Mouse (Mus musculus): Measurements from ENCODE around the gene Vps13d.
A peak's percentile ranks its signal among the peaks of the same experiment; 100 is the strongest.

The Vps13d gene

DNA sequence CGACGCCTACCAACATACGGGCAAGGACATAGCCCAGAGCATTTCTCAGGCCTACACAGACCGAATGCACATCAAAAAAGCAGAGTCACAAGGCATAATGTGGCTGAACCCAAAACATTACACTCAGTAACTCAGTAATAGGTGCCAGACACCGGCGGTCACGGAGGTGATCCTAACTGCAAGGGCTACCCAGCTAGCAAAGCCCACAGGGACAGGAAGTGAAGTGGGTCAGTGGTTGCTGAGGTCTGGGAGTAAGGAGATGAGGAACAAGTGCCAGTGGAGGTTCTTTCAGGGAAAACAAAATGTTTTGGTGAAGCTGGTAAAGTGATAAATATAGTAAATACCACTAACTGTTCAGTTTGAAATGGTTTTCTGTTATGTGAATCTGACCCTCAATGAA lies 121.1 kb downstream of the Vps13d start:
- no peak for DNase-seq

GRCm38 (mm10) chr4:145071942-145072341 lies 122.9 kb downstream of the Vps13d start:
- no peak for DNase-seq

DNA sequence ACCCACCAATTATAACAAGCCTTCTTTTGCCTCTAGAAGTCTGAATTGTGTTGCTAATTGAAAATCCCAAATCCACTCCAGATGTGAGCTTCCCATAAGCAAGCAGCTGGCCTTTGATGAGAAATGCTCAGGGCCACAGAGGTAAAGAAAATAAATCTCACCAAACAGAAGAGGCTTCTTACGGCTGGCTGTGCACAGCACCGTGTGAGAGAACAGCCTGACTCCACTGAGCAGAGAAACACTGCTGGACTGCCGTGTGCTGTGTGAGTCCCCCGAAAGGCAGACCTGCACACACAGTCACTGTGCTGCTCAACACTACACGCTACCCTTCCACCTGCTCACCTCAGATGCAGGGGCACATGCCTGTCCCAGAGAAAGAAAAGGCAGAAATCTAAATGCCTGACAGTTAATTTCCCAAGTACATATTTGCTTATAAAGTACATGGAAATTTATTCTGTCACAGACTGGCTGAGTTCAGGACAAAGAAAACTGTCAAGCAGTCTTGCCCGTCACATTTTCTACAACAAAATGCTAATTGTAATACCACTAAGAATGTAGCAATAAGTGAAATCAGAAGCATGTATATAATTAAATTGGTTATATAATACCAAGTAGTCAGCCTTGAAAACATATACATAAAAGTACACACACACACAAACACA lies 127.7 kb downstream of the Vps13d start:
- no peak for DNase-seq

- DNase-seq = no peak
Observed at GRCm38 (mm10) chr4:145066336-145067018, 128.3 kb downstream of the Vps13d start.

DNA sequence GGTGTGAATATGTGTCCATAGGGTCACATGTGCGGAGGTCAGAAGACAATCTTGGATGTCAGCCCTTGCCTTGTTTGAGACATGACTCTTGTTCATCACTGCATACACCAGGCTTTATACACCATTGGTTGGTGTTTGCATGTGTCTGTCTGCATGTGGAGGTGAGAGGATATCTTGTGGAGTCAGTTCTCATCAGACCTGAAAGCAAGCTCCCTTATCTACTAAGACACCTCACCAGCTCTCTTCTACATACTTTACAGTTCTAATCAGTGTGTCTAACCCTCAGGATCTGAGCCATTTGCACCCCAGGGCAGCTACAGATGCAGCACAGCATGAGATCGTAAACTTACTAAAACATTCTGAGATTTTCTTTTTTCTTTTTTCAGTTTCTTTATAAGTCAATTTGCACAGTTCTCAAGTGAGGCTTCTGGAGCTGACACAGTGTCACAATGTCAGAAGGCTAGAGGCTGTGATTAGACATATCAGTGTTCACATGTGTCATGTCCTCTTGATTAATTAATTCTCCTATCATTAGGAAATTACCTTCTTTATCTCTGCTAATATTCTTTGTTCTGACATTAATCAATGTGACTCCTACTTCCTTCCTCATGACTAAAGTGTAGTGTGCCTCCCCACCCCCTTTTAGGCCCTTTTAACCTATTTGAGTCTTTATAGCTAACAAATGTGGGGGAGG lies 135.9 kb downstream of the Vps13d start:
- no peak for DNase-seq

DNA sequence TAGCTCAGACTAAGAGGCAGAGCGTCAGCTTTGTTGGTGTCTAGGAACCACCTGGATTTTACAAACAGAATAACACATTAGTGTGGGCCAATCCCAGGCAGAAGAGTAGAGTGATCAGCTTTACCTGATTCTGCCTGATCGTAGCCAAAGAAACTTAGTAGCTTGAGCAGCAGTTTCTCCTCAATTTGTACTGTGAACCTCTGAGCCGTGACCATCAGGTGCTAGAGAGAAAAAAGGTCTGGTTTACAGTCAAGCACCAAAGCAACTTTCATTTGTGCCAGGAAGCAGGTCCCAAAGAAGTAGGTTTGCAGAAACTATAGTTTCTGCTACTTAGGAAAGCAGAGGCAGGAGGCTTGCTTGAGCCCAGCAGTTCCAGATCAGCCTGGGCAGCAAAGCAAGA lies 138.5 kb downstream of the Vps13d start:
- DNase-seq = no peak

GRCm38 (mm10) chr4:145055792-145056191 lies 139.0 kb downstream of the Vps13d start:
- DNase-seq = no peak

DNA sequence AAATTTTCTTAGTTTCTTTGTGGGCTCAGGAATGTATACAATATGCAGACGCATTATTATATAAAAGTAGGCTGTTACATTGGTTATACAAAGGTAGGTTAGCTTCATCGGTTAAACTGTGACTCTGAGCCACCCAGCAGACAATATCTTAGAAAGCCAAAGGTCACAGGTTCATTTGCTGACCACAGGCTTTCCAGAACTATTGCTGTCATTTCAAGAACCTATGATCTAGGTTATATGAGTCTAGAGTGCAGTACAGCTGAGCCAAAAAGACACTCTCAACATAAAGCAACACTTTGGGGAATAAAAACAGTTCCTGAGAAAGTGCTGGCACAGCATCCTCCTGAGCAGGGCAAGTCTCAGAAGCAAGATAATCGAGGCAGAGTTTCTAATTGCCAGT lies 140.4 kb downstream of the Vps13d start:
- DNase-seq = no peak

DNA sequence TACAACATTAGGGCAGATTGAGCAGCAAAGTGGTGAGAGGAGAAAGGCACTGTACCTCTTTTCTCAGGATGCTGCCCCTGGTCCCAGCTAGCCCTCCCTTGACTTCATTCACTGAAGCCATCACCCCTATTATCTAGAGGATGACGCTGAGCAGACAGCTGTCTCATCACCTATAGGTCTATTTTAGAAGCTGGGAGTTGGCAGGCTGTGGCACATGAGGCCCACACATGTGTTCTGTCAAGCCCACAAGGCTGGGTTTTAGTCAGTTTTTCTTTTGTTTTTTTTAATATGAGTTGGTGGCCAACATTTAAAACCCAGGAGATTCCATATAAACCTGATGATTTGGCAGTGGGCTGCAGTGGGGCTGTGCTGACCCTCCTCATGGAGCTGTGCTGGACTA lies 142.1 kb downstream of the Vps13d start:
- no peak for DNase-seq

DNA sequence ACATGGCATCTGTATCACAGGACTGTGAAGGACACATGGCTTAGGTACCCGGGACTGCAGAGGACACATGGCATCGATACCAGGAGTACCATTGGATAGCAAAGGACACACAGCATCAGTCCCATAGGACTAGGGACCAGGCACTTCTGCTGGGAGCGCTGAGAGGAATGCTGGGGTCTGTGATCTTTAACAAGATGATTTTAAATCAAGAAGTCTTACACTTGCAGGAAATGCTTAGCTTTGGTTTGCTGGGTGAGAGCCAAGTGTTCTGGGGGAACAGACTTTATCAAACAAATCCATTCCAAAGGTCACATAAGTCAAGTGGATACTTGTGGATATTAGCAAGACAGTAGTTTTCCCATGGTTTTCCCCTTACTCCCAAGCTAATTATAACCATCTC lies 142.5 kb downstream of the Vps13d start:
- no peak for DNase-seq

DNA sequence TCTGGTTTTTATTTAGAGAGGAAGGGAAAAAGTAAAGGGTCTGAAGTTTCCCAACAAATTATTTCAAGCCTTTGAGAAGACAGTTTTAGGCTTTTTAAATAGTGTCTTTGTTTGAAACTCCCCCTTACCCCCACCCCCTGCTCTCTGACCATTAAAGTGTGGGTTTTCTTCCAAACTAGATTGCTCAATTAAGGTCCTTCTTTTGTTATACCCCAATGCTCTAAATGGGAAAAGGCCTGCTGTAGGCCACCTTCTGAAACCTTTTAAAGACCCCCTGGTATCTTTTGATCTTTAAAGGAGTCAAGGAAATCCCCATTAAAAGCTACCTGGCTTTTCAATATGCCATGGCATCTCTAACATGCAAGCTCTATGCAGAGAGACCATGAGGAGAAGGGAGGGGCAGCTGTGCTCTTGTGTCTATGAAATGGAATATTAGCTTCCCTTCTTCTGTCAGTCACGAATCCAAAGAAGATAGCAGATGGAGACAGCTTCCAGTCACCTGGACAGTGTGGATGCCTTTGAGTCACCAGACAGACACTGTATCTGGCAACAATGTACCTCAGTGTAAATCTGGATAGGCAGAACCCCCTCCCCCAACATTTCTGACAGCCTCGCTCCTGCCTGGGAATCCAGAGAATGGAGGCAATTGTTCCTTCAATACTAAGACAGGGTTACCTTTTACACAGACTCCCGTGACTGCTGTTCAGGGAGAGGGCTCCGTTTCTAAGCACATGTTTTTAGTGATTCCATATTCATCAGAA lies 143.4 kb downstream of the Vps13d start:
- no peak for DNase-seq

DNA sequence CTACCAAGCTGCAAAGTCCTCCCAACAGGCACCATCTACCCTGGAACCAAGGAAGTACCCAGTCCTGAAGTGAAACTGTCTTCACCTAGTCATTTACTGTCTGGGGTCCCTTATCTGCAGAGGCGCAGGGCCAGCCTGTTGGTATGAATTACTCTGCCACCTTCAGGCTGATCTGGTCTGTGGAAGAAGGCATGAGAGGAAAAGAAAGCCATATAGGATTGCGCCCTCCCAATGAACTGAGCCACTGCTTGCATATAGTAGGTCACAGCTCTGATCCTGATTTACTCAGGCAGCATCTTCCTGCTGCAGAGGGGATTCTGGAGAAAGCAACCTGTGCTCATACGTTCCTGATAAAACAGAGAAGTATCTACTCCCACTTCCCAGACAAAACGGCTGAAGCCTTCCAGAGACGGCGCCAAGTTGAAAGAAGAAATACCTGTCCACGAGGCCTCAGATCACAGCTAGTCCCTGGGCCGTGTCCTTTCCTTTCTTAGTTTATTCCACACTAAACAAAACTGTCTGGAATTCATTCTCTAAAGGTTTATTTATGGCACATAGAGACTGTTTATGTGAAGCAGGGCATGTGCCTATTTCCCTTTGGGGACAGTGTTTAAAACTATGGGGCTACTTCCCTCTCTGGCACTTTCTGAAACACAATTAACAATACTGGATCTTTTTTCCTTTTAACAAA lies 144.1 kb downstream of the Vps13d start:
- DNase-seq = no peak

DNA sequence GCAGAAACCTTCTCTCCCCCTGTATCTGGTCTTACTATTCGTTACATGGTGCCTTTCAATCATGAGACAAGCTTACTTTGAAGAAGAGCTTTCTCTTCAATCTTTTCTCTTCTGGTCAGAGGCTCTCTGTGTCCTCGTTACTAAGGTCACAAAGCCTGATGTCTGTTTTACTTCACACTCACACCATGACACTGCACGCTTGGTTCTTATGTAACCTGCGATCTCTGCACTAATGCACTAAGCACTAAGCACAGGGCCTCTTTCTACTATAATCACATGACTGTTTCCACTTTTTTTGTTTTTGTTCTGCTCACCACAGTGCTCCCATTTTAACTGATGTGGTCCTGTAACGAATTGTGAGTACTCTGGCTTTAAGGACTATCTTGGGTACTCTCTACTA lies 146.8 kb downstream of the Vps13d start:
- no peak for DNase-seq

GRCm38 (mm10) chr4:145046032-145046401 lies 148.8 kb downstream of the Vps13d start:
- no peak for DNase-seq

DNA sequence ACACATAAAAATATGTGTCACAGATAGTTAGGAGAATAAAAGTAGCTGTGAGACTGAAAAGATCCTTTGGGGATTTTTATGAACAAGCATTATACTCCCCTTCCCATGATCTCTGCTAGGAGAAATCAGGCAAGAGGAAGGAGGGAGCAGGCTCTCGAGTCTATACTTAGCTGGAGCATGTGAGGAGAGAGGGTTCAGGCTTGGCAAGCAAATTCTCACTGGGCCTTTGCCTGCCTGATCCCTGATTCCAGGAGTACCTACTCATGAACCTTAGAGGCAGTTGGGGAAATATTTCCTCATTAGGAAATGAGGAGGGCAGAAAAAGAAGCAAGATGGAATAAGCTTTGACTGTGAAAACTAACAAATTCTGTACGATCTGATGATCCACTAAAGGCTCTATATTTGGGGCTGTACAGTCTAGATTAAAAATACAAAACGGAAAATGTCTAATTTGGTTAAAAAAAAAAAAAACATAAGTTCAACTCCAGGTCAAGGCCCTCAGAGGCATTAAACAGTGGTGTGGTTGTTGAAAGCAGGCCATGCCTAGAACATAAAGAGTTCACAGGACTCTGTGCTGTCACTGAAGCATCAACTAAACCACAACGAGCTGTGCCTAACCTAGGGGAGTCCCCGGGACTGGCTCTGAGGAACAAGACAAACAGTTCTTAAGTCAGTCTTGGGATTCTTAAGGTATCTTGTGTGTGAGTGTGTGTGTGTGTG lies 149.3 kb downstream of the Vps13d start:
- no peak for DNase-seq

DNA sequence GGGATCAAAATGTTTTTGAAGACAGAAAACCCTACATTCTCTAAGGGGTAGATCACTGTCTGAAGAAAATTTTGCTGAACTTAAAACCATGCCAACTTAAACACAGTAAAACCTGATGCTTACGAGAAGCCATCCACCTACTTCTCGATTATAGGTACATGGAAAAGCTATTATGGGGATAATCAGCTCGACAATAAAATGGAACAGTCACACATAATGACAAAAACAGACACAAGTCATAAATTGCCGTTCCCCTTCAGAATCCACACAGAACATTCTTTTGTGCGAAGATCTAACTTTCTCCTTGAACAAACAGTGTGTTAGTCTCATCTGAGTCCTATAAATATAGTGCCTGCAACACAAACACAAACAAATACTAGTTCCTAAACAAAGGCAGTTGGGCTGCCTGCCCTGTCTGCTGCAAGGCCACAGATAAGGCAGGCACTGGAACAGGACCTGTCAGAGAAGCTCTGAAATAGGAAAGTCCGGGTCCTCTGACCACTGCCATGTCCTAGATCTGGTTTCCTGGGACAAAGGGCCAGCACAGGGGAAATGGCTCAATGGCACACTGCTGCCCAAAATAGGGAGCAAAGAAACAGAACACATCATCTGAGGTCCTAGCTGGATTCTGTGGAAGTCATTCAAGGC lies 153.5 kb downstream of the Vps13d start:
- no peak for DNase-seq

DNA sequence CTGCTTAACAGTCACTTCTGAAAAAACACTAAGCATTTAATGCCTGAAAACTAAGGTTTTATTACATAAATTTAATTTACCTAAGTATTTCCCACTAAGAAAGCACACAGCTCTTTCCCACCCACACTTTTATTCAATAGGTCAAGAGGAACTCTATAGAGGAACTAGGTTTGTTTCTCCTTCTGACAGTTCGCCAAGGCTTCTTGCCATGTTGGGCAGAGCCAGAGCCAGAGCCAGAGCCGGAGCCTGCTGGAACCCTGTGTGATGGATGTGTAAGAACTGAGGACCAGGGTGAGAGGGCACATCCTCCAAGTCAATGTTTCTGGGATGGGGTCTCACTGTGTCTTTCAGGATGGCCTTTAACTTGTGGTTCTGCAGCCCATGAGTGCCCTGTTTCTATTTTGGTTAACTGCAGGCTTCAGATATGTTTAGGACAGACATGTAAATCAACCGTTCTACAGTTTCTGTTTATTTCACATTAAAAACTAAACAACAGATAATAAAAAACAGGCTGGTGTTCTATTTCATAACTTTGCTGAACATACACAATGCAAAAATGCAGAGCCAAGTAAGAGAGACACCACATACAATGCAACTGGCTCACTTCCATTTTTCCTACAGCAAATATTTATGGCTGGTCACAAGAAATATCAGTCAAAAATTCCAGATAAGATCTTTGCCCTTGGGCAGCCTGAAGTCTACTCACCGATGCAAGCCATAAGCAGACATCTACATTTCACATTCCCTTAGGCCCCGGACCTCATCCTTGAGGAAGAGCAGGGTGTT lies 157.0 kb downstream of the Vps13d start:
- DNase-seq = peak in 1 of 2 experiments; percentile 27

GRCm38 (mm10) chr4:145037006-145037405 lies 157.8 kb downstream of the Vps13d start:
- peak in 1 of 2 experiments; percentile 10 for DNase-seq

GRCm38 (mm10) chr4:145035450-145035849 lies 159.4 kb downstream of the Vps13d start:
- no peak for DNase-seq

- DNase-seq = no peak
Observed at GRCm38 (mm10) chr4:145034506-145035243, 160.1 kb downstream of the Vps13d start.

Measured in cerebellum, postnatal 25 days (tissue).